Mouse (Mus musculus) liver, embryonic 14.5 days (tissue): ENCODE data around the gene Dnajc5g. TPM values are rescaled to one million over a fixed set of nuclear protein-coding genes. Genes with fewer than 3 reads are reported as not detected.

Experiments
- ATAC-seq: fragments of 200-750 bp; cut with Nextera tagmentation; 2 replicates; pipeline ENCODE4 v1.8.0; 2017; ENCODE audit warnings: moderate number of reproducible peaks, mild to moderate bottlenecking, moderate library complexity; ENCODE audit not compliant: insufficient read depth
- DNase-seq, 3 experiments: peaks; one replicate each; pipeline ENCODE4 v3.0.0-alpha.2; 2012 to 2013; ENCODE audit warnings: low read depth in 3 of 3, low spot score in 3 of 3
- H3K27ac ChIP-seq: fragments of 300-500 bp; sonication (generic); 2 replicates; pipeline ENCODE4 v1.5.1; 2014; ENCODE audit warnings: moderate library complexity, mild to moderate bottlenecking, control low read depth, inconsistent platforms
- H3K27me3 ChIP-seq: fragments of 300-500 bp; sonication (generic); 2 replicates; pipeline ENCODE4 v1.6.1; 2014; ENCODE audit warnings: mild to moderate bottlenecking, low read length, moderate library complexity; ENCODE audit not compliant: control insufficient read depth, insufficient read depth
- H3K36me3 ChIP-seq: fragments of 300-500 bp; sonication (generic); replicated peaks from 2 replicates; pipeline ENCODE4 v1.6.1; 2014; ENCODE audit warnings: low read depth; ENCODE audit not compliant: control insufficient read depth, insufficient read depth
- H3K4me1 ChIP-seq, 2 experiments: fragments of 200-500 bp in 1 of 2; fragments of 300-500 bp in 1 of 2; sonication (generic) in 1 of 2; replicated peaks; 2 replicates each; pipeline ENCODE4 v1.6.1; 2012 to 2014; ENCODE audit warnings: antibody characterized with exemption in 1 of 2, inconsistent platforms in 1 of 2, low read length in 1 of 2; ENCODE audit not compliant: control insufficient read depth in 2 of 2, insufficient read depth in 2 of 2
- H3K4me2 ChIP-seq: fragments of 300-500 bp; sonication (generic); 2 replicates; pipeline ENCODE4 v1.6.1; 2014; ENCODE audit warnings: low read depth, mild to moderate bottlenecking, control low read depth, moderate library complexity
- H3K4me3 ChIP-seq, 2 experiments: fragments of 200-500 bp in 1 of 2; fragments of 300-500 bp in 1 of 2; sonication (generic) in 1 of 2; 2 replicates each; pipeline ENCODE4 v1.5.1; 2012 to 2014; ENCODE audit warnings: low read depth in 2 of 2, low read length in 2 of 2, mild to moderate bottlenecking in 2 of 2, control low read depth in 1 of 2, inconsistent platforms in 1 of 2, moderate library complexity in 1 of 2; ENCODE audit not compliant: insufficient read depth in 1 of 2
- H3K9ac ChIP-seq: fragments of 300-500 bp; sonication (generic); replicated peaks from 2 replicates; pipeline ENCODE4 v1.6.1; 2014; ENCODE audit warnings: mild to moderate bottlenecking, control low read depth, moderate library complexity
- H3K9me3 ChIP-seq: fragments of 300-500 bp; sonication (generic); 2 replicates; pipeline ENCODE4 v1.6.1; 2016; ENCODE audit warnings: low read length, mixed read lengths; ENCODE audit not compliant: control insufficient read depth
- CTCF ChIP-seq: IDR thresholded peaks from 2 replicates; pipeline ENCODE4 v1.5.1; 2016; ENCODE audit warnings: antibody characterized with exemption, low read depth, control low read depth
- EP300 ChIP-seq: IDR thresholded peaks from 2 replicates; pipeline ENCODE4 v1.6.1; 2016; ENCODE audit warnings: antibody characterized with exemption, low read depth
- WGBS: fragments of 180-500 bp; shearing (Covaris S2); extraction: QIAGEN DNeasy Blood & Tissue Kit; methylation state at CpG from one replicate; pipeline ENCODE4 v1.1.7; 2014; ENCODE audit not compliant: insufficient replicate concordance; 5-methylcytosine and 5-hydroxymethylcytosine counted together
- polyA plus RNA-seq, 2 experiments: library from polyadenylated mRNA; depleted of rRNA in 1 of 2; stranded (reverse) in 1 of 2; unstranded in 1 of 2; fragments of >200 nt; fragmentation: Nextera tagmentation in 1 of 2; extraction: Ambion mirVana in 1 of 2; gene quantifications; 2 replicates each; pipeline versions ENCODE4 v1.2.1 to v1.2.3; 2012 to 2014

Dnajc5g gene
- polyA plus RNA-seq, 2 experiments = not detected

- 43% methylated on average over 2 of the region's 2 CpGs for WGBS
Measured at GRCm38 (mm10) chr5:31123481-31123880, 17.4 kb downstream of the Dnajc5g start.

GRCm38 (mm10) chr5:31126050-31126449 is 20.0 kb downstream of the Dnajc5g start:
- Histone ChIP-seq H3K9me3 (no peaks in the 10 kb centered on the region), H3K9ac (no peak overlapping the region), H3K27ac (no peak overlapping the region), H3K4me1 (no peaks in the 10 kb centered on the region), H3K4me2 (no peak overlapping the region), H3K36me3 (no peaks in the 10 kb centered on the region), H3K27me3 (peaks cover 3% of the 10 kb centered on the region; the same call in 1 of the 2 replicates), H3K4me3 (no peak overlapping the region)
- TF ChIP-seq CTCF (no peak), EP300 (no peak)
- ATAC-seq (no peak), DNase-seq (no peak)
- 24% methylated on average over 5 of the region's 5 CpGs for WGBS

More at GRCm38 (mm10) chr5:31123481-31123880, 17.4 kb downstream of the Dnajc5g start:
- H3K9me3 ChIP-seq = no peaks in the 10 kb centered on the region
- DNase-seq = no peak
- no peak overlapping the region for H3K27ac ChIP-seq
- no peaks in the 10 kb centered on the region for H3K36me3 ChIP-seq
- H3K9ac ChIP-seq = no peak overlapping the region
- H3K4me2 ChIP-seq = no peak overlapping the region
- H3K27me3 ChIP-seq = no peaks in the 10 kb centered on the region
- TF ChIP-seq EP300 = no peak
- no peak for TF ChIP-seq CTCF
- H3K4me3 ChIP-seq = no peak overlapping the region
- no peak for ATAC-seq
- H3K4me1 ChIP-seq = no peaks in the 10 kb centered on the region

DNA sequence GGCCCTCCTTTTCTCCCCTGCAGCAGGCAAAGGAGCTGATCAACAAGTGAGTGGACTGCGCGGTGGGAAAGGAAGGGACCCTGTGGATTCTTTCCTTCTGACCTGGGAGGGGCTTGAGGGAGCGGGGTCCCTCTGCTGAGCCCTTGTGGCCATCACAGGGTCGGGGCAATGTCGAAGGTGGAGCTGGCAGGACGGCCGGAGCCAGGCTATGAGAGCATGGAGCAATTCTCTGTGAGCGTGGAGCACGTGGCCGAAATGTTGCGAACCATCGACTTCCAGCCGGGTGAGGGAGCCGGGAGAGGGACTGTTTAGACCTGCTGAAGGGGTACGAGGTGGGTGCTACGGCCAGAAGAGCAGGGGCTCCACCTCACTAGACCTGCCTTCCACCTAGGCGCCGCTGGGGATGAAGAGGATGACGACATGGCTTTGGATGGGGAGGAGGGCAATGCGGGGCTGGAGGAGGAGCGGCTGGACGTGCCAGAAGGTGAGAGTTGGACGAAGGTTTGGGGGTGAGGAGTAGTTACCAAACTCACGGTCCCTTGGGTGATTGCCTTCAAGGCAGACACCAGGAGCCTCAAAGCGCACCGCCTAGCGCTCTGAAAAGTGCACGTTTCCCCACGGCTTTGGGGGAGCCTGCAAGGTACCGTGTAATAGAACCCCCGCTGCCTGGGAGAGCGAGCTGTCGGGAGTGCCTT is 30.8 kb downstream of the Dnajc5g start:
- TF ChIP-seq EP300 (no peak), CTCF (no peak)
- WGBS = 2% methylated on average over 33 of the region's 33 CpGs
- H3K9ac ChIP-seq = no peak overlapping the region
- peaks cover 52% of the 10 kb centered on the region for H3K27me3 ChIP-seq
- no peak overlapping the region for H3K27ac ChIP-seq
- H3K4me3 ChIP-seq = no peak overlapping the region
- no peak for DNase-seq
- no peaks in the 10 kb centered on the region for H3K36me3 ChIP-seq
- no peak overlapping the region for H3K4me2 ChIP-seq
- ATAC-seq = no peak
- no peaks in the 10 kb centered on the region for H3K9me3 ChIP-seq
- H3K4me1 ChIP-seq = no peaks in the 10 kb centered on the region

DNA sequence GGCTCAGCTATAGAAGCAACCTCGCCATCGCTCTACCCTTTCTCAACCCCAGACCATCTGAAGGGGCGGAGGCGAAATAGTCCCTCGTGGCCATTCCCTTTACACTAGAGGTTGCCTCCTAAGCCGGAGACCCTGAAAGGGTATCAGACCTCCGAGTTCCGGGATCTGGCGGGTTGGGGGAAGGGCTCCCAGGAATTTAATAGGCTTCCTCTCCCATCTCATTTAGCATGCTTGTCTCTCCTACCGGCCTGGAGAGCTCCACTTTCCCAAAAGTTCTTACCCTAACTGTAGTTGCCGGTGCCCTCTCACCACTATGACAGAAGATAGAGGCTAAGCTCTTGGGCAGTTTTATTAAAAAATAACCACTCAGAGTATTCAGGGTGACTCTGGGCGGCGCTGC is 31.6 kb downstream of the Dnajc5g start:
- H3K27ac ChIP-seq = no peak overlapping the region
- no peaks in the 10 kb centered on the region for H3K36me3 ChIP-seq
- peaks cover 52% of the 10 kb centered on the region for H3K27me3 ChIP-seq
- no peaks in the 10 kb centered on the region for H3K4me1 ChIP-seq
- H3K4me3 ChIP-seq = no peak overlapping the region
- no peak overlapping the region for H3K9ac ChIP-seq
- H3K9me3 ChIP-seq = no peaks in the 10 kb centered on the region
- 4% methylated on average over 13 of the region's 13 CpGs for WGBS
- no peak overlapping the region for H3K4me2 ChIP-seq
- DNase-seq (no peak), ATAC-seq (no peak)
- TF ChIP-seq CTCF = no peak
- TF ChIP-seq EP300 = no peak

DNA sequence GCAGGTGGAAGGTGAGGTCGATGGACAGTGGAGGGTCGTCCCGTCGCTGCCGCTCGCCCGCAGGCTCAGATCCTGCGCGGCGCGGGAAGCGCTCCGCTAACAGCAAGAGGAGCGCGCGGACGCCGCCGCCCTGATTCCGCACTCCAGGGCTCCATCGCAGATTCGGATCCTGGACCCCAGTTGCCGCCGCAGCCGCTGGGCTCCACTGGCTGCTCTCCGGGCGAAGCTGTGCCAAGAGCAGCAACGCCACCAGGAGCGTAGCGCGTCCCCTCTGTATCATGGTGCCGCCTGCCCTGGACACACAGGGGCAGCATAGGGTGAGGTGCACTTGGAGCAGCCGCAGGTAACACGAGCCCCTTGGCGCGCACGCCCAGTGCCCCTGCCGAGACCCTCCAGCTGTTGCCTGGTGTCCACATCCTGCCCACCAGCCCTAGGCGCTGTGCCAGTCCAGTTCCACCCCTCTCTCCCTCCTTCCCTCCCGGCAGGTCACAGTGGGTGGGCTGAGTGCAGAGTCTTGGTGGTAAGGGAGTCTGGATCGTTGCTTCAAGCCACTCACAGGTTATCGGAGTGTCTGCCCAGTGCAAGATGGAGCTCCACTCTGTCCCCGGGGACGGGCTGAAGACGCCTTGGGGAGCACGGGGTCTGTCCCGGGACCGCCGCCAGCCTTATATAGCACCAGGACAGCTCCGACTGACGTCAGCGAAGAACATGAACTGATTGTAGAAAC is 32.3 kb downstream of the Dnajc5g start, which contains the start of gene Ucn:
Gene Ucn, minus strand, starts transcription at position 589 of the 727 bp plus-strand sequence.
- no peak for ATAC-seq
- H3K4me3 ChIP-seq = no peak within 1 kb of the TSS
- no peak within 1 kb of the TSS for H3K9ac ChIP-seq
- 1% methylated on average over 52 of the region's 52 CpGs for WGBS
- H3K9me3 ChIP-seq = no peaks in the 10 kb centered on the region
- H3K27ac ChIP-seq = no peak within 1 kb of the TSS
- no peak for TF ChIP-seq EP300
- TF ChIP-seq CTCF = no peak
- peaks cover 52% of the 10 kb centered on the region for H3K27me3 ChIP-seq
- no peaks in the 10 kb centered on the region for H3K36me3 ChIP-seq
- no peak within 1 kb of the TSS for H3K4me2 ChIP-seq
- H3K4me1 ChIP-seq = no peaks in the 10 kb centered on the region
- DNase-seq = no peak
